Mouse (Mus musculus) liver, postnatal 0 days (tissue): ENCODE measurements around the gene Pnkp. TPM values are rescaled to one million over a fixed set of nuclear protein-coding genes. Genes with fewer than 3 reads are reported as not detected.

ENCODE experiments used
- ATAC-seq: fragments of 200-750 bp; cut with Nextera tagmentation; 2 replicates; pipeline ENCODE4 v1.8.0; 2017; ENCODE audit warnings: mild to moderate bottlenecking, moderate library complexity
- DNase-seq: peaks from one replicate; pipeline ENCODE4 v3.0.0-alpha.2; 2016
- H3K27ac ChIP-seq: fragments of 300-500 bp; sonication (generic); 2 replicates; pipeline ENCODE4 v1.5.1; 2014; ENCODE audit warnings: antibody characterized with exemption, moderate library complexity, mild to moderate bottlenecking, low read depth
- H3K27me3 ChIP-seq: fragments of 300-500 bp; sonication (generic); 2 replicates; pipeline ENCODE4 v1.6.1; 2014; ENCODE audit warnings: low read length, control low read depth, mixed read lengths; ENCODE audit not compliant: insufficient read depth
- H3K36me3 ChIP-seq: fragments of 300-500 bp; sonication (generic); replicated peaks from 2 replicates; pipeline ENCODE4 v1.6.1; 2014; ENCODE audit warnings: mild to moderate bottlenecking, control low read depth, low read length, moderate library complexity, mixed read lengths; ENCODE audit not compliant: insufficient read depth
- H3K4me1 ChIP-seq: fragments of 300-500 bp; sonication (generic); 2 replicates; pipeline ENCODE4 v1.6.1; 2014; ENCODE audit warnings: antibody characterized with exemption, mild to moderate bottlenecking, control low read depth; ENCODE audit not compliant: insufficient read depth
- H3K4me2 ChIP-seq: fragments of 300-500 bp; sonication (generic); 2 replicates; pipeline ENCODE4 v1.6.1; 2014; ENCODE audit warnings: low read depth, mild to moderate bottlenecking, low read length, moderate library complexity, mixed read lengths
- H3K4me3 ChIP-seq: fragments of 300-500 bp; sonication (generic); 2 replicates; pipeline ENCODE4 v1.5.1; 2014; ENCODE audit warnings: low read depth, low read length
- H3K9ac ChIP-seq: fragments of 300-500 bp; sonication (generic); replicated peaks from 2 replicates; pipeline ENCODE4 v1.6.1; 2014; ENCODE audit warnings: mild to moderate bottlenecking, moderate library complexity
- H3K9me3 ChIP-seq: fragments of 300-500 bp; sonication (generic); 2 replicates; pipeline ENCODE4 v1.6.1; 2016; ENCODE audit warnings: mild to moderate bottlenecking, control low read depth, low read length, mixed read lengths
- CTCF ChIP-seq: sonication (generic); IDR thresholded peaks from 2 replicates; pipeline ENCODE4 v1.5.1; 2016; ENCODE audit warnings: antibody characterized with exemption, low read depth
- EP300 ChIP-seq: IDR thresholded peaks from 2 replicates; pipeline ENCODE4 v1.6.1; 2016; ENCODE audit warnings: antibody characterized with exemption, low read depth, mild to moderate bottlenecking
- WGBS: fragments of 180-500 bp; shearing (Covaris S2); extraction: QIAGEN DNeasy Blood & Tissue Kit; methylation state at CpG from one replicate; pipeline ENCODE4 v1.1.7; 2014; ENCODE audit not compliant: insufficient replicate concordance; 5-methylcytosine and 5-hydroxymethylcytosine counted together
- microRNA counts: library from miRNA; unstranded; fragments of <30 nt; microRNA quantifications from one replicate; lab custom pipeline; 2015
- microRNA-seq: library from miRNA; unstranded; fragments of <30 nt; microRNA quantifications from one replicate; pipeline ENCODE4, GENCODE M21; 2016
- polyA plus RNA-seq: library from polyadenylated mRNA; unstranded; fragments of >200 nt; fragmentation: Nextera tagmentation; extraction: Ambion mirVana; gene quantifications from 2 replicates; pipeline ENCODE4 v1.2.1, GENCODE M21; 2015

Gene Pnkp
- polyA plus RNA-seq, 1 experiment from 2014 or later: 27.9 TPM

GRCm38 (mm10) chr7:44896499-44896898 is 39.6 kb downstream of the Pnkp start:
- 42% methylated on average over 10 of the region's 10 CpGs for WGBS
- peaks cover 19% of the 10 kb centered on the region for H3K36me3 ChIP-seq
- no peaks in the 10 kb centered on the region for H3K27me3 ChIP-seq
- peak overlapping the region; percentile 64 for H3K27ac ChIP-seq
- ATAC-seq (no peak), DNase-seq (no peak)
- H3K9ac ChIP-seq: peak overlapping the region; percentile 71
- H3K9me3 ChIP-seq: no peaks in the 10 kb centered on the region
- TF ChIP-seq EP300: no peak
- TF ChIP-seq CTCF: no peak
- peaks cover 26% of the 10 kb centered on the region for H3K4me1 ChIP-seq
- peak overlapping the region; percentile 84 for H3K4me2 ChIP-seq
- peak overlapping the region; percentile 63 for H3K4me3 ChIP-seq

GRCm38 (mm10) chr7:44898607-44899006 is 41.7 kb downstream of the Pnkp start:
- peak; percentile 31 for ATAC-seq
- no peak overlapping the region; the same call in 1 of the 2 replicates for H3K9ac ChIP-seq
- peaks cover 26% of the 10 kb centered on the region for H3K4me1 ChIP-seq

GRCm38 (mm10) chr7:44900632-44901031 is 43.7 kb downstream of the Pnkp start:
- 93% methylated on average over 11 of the region's 11 CpGs for whole genome bisulfite sequencing
- Histone ChIP-seq H3K36me3 (peaks cover 51% of the 10 kb centered on the region), H3K27ac (no peak overlapping the region), H3K9me3 (no peaks in the 10 kb centered on the region), H3K4me2 (no peak overlapping the region; the same call in 1 of the 2 replicates), H3K27me3 (no peaks in the 10 kb centered on the region), H3K4me1 (peaks cover 20% of the 10 kb centered on the region), H3K9ac (no peak overlapping the region; the same call in 1 of the 2 replicates), H3K4me3 (no peak overlapping the region)
- ATAC-seq: no peak
- TF ChIP-seq CTCF: no peak
- no peak for TF ChIP-seq EP300
- DNase-seq: no peak

More at GRCm38 (mm10) chr7:44898607-44899006, 41.7 kb downstream of the Pnkp start:
- H3K36me3 ChIP-seq: peaks cover 32% of the 10 kb centered on the region
- 41% methylated on average over 18 of the region's 19 CpGs for WGBS
- DNase-seq: peak; percentile 74
- H3K9me3 ChIP-seq: no peaks in the 10 kb centered on the region
- no peak overlapping the region for H3K4me3 ChIP-seq
- H3K27ac ChIP-seq: no peak overlapping the region
- TF ChIP-seq CTCF: peak; percentile 54
- TF ChIP-seq EP300: no peak
- H3K27me3 ChIP-seq: no peaks in the 10 kb centered on the region
- H3K4me2 ChIP-seq: no peak overlapping the region

- Histone ChIP-seq H3K36me3 (peaks cover 58% of the 10 kb centered on the region), H3K27me3 (no peaks in the 10 kb centered on the region), H3K9me3 (no peaks in the 10 kb centered on the region), H3K27ac (no peak overlapping the region), H3K9ac (no peak overlapping the region), H3K4me3 (peak overlapping the region; percentile 31), H3K4me1 (peaks cover 16% of the 10 kb centered on the region), H3K4me2 (peak overlapping the region; percentile 64)
- WGBS: 11% methylated on average over 21 of the region's 21 CpGs
- TF ChIP-seq CTCF (peak; percentile 41), EP300 (no peak)
- peak; percentile 58 for ATAC-seq
- peak; percentile 87 for DNase-seq
Observed at GRCm38 (mm10) chr7:44901230-44901722, 44.3 kb downstream of the Pnkp start.

GRCm38 (mm10) chr7:44905430-44905829 is 48.5 kb downstream of the Pnkp start:
- H3K36me3 ChIP-seq: peaks cover 78% of the 10 kb centered on the region

GRCm38 (mm10) chr7:44908706-44909476 is 52.0 kb downstream of the Pnkp start:
- Histone ChIP-seq H3K4me3 (no peak overlapping the region), H3K36me3 (peaks cover 72% of the 10 kb centered on the region), H3K9ac (no peak overlapping the region), H3K27me3 (no peaks in the 10 kb centered on the region), H3K27ac (no peak overlapping the region), H3K9me3 (no peaks in the 10 kb centered on the region), H3K4me2 (no peak overlapping the region), H3K4me1 (no peaks in the 10 kb centered on the region)
- TF ChIP-seq CTCF (no peak), EP300 (no peak)
- WGBS: 77% methylated on average over 15 of the region's 15 CpGs
- DNase-seq: no peak
- no peak for ATAC-seq

More at GRCm38 (mm10) chr7:44905430-44905829, 48.5 kb downstream of the Pnkp start:
- H3K4me1 ChIP-seq: peaks cover 5% of the 10 kb centered on the region; the same call in 1 of the 2 replicates
- ATAC-seq (no peak), DNase-seq (no peak)
- no peak overlapping the region for H3K4me2 ChIP-seq
- no peaks in the 10 kb centered on the region for H3K27me3 ChIP-seq
- TF ChIP-seq EP300: no peak
- TF ChIP-seq CTCF: no peak
- no peak overlapping the region for H3K27ac ChIP-seq
- no peak overlapping the region for H3K4me3 ChIP-seq
- WGBS: 91% methylated on average over 20 of the region's 20 CpGs
- H3K9me3 ChIP-seq: no peaks in the 10 kb centered on the region
- H3K9ac ChIP-seq: no peak overlapping the region

MicroRNA genes within 50 kb of the gene (microRNA counts, 519-probe panel; counts per million panel counts)
- microRNA mmu-miR-707 (lab: Ali Mortazavi, UCI): not detected

Small RNAs within 50 kb of the gene (microRNA-seq; reads per million reads assigned to microRNA genes)
- gene Mir707: not detected

Other genes starting within 250 kb of the Pnkp start
- gene Myh14, start 186.3 kb upstream of the Pnkp start, polyA plus RNA-seq: 1.5 and 2.1 TPM in 2 replicates
- not detected in 2 replicates for gene Izumo2, start 148.4 kb upstream of the Pnkp start, polyA plus RNA-seq
- gene Vrk3, start 108.7 kb upstream of the Pnkp start, polyA plus RNA-seq: 19.1 and 19.3 TPM in 2 replicates
- 0.14 and 0.24 TPM in 2 replicates for gene Zfp473, start 106.1 kb upstream of the Pnkp start, polyA plus RNA-seq
- gene Nup62, start 41.1 kb upstream of the Pnkp start, polyA plus RNA-seq: 19.6 and 21.4 TPM in 2 replicates
- gene Il4i1, start 40.8 kb upstream of the Pnkp start, polyA plus RNA-seq: 0.83 and 1.0 TPM in 2 replicates
- gene Atf5, start 40.5 kb upstream of the Pnkp start, polyA plus RNA-seq: 66.6 and 72.5 TPM in 2 replicates
- gene Akt1s1, start 8.1 kb upstream of the Pnkp start, polyA plus RNA-seq: 36.9 and 38.6 TPM in 2 replicates
- 28.2 and 30.5 TPM in 2 replicates for gene Tbc1d17, start 8.1 kb upstream of the Pnkp start, polyA plus RNA-seq
- 43.5 and 49.8 TPM in 2 replicates for gene Ptov1, start 12.6 kb downstream of the Pnkp start, polyA plus RNA-seq
- gene Med25, start 35.6 kb downstream of the Pnkp start, polyA plus RNA-seq: 35.6 and 37.7 TPM in 2 replicates
- 4.1 and 4.4 TPM in 2 replicates for gene Fuz, start 38.9 kb downstream of the Pnkp start, polyA plus RNA-seq
- gene Ap2a1, start 72.4 kb downstream of the Pnkp start, polyA plus RNA-seq: 25.6 and 29.5 TPM in 2 replicates
- 0.06 TPM in 1 of 2 replicates, not detected in the other for gene Tsks, start 86.1 kb downstream of the Pnkp start, polyA plus RNA-seq
- gene Cpt1c, start 117.7 kb downstream of the Pnkp start, polyA plus RNA-seq: 0.98 and 1.1 TPM in 2 replicates
- 73.2 and 76.8 TPM in 2 replicates for gene Prmt1, start 129.4 kb downstream of the Pnkp start, polyA plus RNA-seq
- 35.9 and 38.0 TPM in 2 replicates for gene Irf3, start 140.5 kb downstream of the Pnkp start, polyA plus RNA-seq
- gene Bcl2l12, start 141.6 kb downstream of the Pnkp start, polyA plus RNA-seq: 11.7 and 13.1 TPM in 2 replicates
- 7.5 and 8.1 TPM in 2 replicates for gene Scaf1, start 159.2 kb downstream of the Pnkp start, polyA plus RNA-seq
- 25.4 and 31.4 TPM in 2 replicates for gene Rras, start 160.8 kb downstream of the Pnkp start, polyA plus RNA-seq
- 1.6 and 1.7 TPM in 2 replicates for gene Prr12, start 195.7 kb downstream of the Pnkp start, polyA plus RNA-seq
- 22.2 and 22.6 TPM in 2 replicates for gene Nosip, start 205.3 kb downstream of the Pnkp start, polyA plus RNA-seq
- 19.7 and 20.4 TPM in 2 replicates for gene Prrg2, start 205.5 kb downstream of the Pnkp start, polyA plus RNA-seq
- gene Rcn3, start 235.1 kb downstream of the Pnkp start, polyA plus RNA-seq: 17.1 and 17.9 TPM in 2 replicates
- gene Fcgrt, start 246.7 kb downstream of the Pnkp start, polyA plus RNA-seq: 150 and 154 TPM in 2 replicates